Mouse (Mus musculus) CH12.LX (cell line): ENCODE data around the gene Hyal5. TPM values are rescaled to one million over a fixed set of nuclear protein-coding genes. Genes with fewer than 3 reads are reported as not detected.

ENCODE experiments used
- DNase-seq: peaks from one replicate; pipeline ENCODE4 v3.0.0-alpha.2; 2013; ENCODE audit errors: extremely low read depth
- H3K27ac ChIP-seq: 2 replicates; pipeline ENCODE4 v1.5.1; 2012; ENCODE audit warnings: low read depth, mild to moderate bottlenecking, control low read depth, moderate library complexity; ENCODE audit not compliant: insufficient read depth
- H3K27me3 ChIP-seq: replicated peaks from 2 replicates; pipeline ENCODE3; 2012; ENCODE audit warnings: inconsistent platforms
- H3K36me3 ChIP-seq, 2 experiments: replicated peaks in 1 of 2; 2 replicates each; pipeline versions ENCODE3 to v1.6.1; 2012; ENCODE audit warnings: inconsistent platforms in 1 of 2, low read length in 1 of 2, mild to moderate bottlenecking in 1 of 2, mixed read lengths in 1 of 2, moderate library complexity in 1 of 2; ENCODE audit not compliant: control insufficient read depth in 1 of 2, insufficient read depth in 1 of 2
- H3K4me1 ChIP-seq, 2 experiments: 2 replicates each; pipeline ENCODE4 v1.6.1; 2012; ENCODE audit warnings: inconsistent platforms in 1 of 2, moderate library complexity in 1 of 2; ENCODE audit not compliant: insufficient read depth in 2 of 2, control insufficient read depth in 1 of 2
- H3K4me2 ChIP-seq: 2 replicates; pipeline ENCODE4 v1.6.1; 2012; ENCODE audit warnings: low read depth, mild to moderate bottlenecking, control low read depth; ENCODE audit not compliant: poor library complexity, insufficient read depth, severe bottlenecking
- H3K4me3 ChIP-seq, 3 experiments: fragments of 150-350 bp in 1 of 3; sonication (generic) in 1 of 3; replicated peaks in 1 of 3; 2 replicates each; pipeline versions ENCODE3 to v1.5.1; 2011 to 2012; ENCODE audit warnings: low read depth in 2 of 3, low read length in 2 of 3, mild to moderate bottlenecking in 2 of 3, moderate library complexity in 2 of 3, control low read depth in 1 of 3, improper control_type of control experiment in 1 of 3, inconsistent platforms in 1 of 3, mixed read lengths in 1 of 3; ENCODE audit not compliant: poor library complexity in 1 of 3
- H3K79me2 ChIP-seq: replicated peaks from 2 replicates; pipeline ENCODE4 v1.6.1; 2012; ENCODE audit warnings: mild to moderate bottlenecking, moderate library complexity; ENCODE audit not compliant: control insufficient read depth, poor library complexity, insufficient read depth, severe bottlenecking; ENCODE audit errors: extremely low read depth
- H3K9ac ChIP-seq: 2 replicates; pipeline ENCODE4 v1.6.1; 2012; ENCODE audit warnings: low read depth, mild to moderate bottlenecking, control low read depth, moderate library complexity; ENCODE audit not compliant: insufficient read depth
- H3K9me3 ChIP-seq: replicated peaks from 2 replicates; pipeline ENCODE3; 2012; ENCODE audit warnings: low read length, inconsistent platforms, mixed read lengths
- CHD1 ChIP-seq: IDR thresholded peaks from 2 replicates; pipeline ENCODE4 v1.6.1; 2012; ENCODE audit warnings: low read depth, low read length, improper control_type of control experiment, inconsistent platforms
- CHD2 ChIP-seq: IDR thresholded peaks from 2 replicates; pipeline ENCODE4 v1.6.1; 2011; ENCODE audit warnings: low read length, improper control_type of control experiment
- CTCF ChIP-seq, 2 experiments: IDR thresholded peaks in 1 of 2; conservative IDR thresholded peaks in 1 of 2; 2 replicates each; pipeline ENCODE4 v1.5.1; 2011 to 2012; ENCODE audit warnings: low read depth in 2 of 2, low read length in 2 of 2, improper control_type of control experiment in 1 of 2, inconsistent platforms in 1 of 2, mild to moderate bottlenecking in 1 of 2, moderate library complexity in 1 of 2
- E2F4 ChIP-seq: IDR thresholded peaks from 2 replicates; pipeline ENCODE4 v1.6.1; 2011; ENCODE audit warnings: low read depth, low read length, improper control_type of control experiment; ENCODE audit not compliant: insufficient replicate concordance
- ELF1 ChIP-seq: IDR thresholded peaks from 2 replicates; pipeline ENCODE4 v1.6.1; 2014; ENCODE audit warnings: low read depth, mild to moderate bottlenecking, inconsistent platforms, low read length, improper control_type of control experiment
- EP300 ChIP-seq: IDR thresholded peaks from 2 replicates; pipeline ENCODE4 v1.6.1; 2011; ENCODE audit warnings: low read length, improper control_type of control experiment
- ETS1 ChIP-seq: conservative IDR thresholded peaks from 2 replicates; pipeline ENCODE4 v1.6.1; 2012; ENCODE audit warnings: low read depth, mild to moderate bottlenecking, inconsistent platforms, low read length, improper control_type of control experiment, moderate library complexity
- GABPA ChIP-seq: IDR thresholded peaks from 2 replicates; pipeline ENCODE4 v1.6.1; 2012; ENCODE audit warnings: low read depth, low read length, improper control_type of control experiment, inconsistent platforms; ENCODE audit not compliant: insufficient replicate concordance
- IRF4 ChIP-seq: IDR thresholded peaks from 2 replicates; pipeline ENCODE4 v1.6.1; 2014; ENCODE audit warnings: low read depth, mild to moderate bottlenecking, inconsistent platforms, low read length, improper control_type of control experiment
- JUN ChIP-seq: IDR thresholded peaks from 2 replicates; pipeline ENCODE4 v1.6.1; 2011; ENCODE audit warnings: low read depth, mild to moderate bottlenecking, low read length, improper control_type of control experiment, moderate library complexity; ENCODE audit not compliant: insufficient read depth
- JUND ChIP-seq: conservative IDR thresholded peaks from 2 replicates; pipeline ENCODE4 v1.6.1; 2011; ENCODE audit warnings: low read depth, low read length, improper control_type of control experiment
- MAFK ChIP-seq: IDR thresholded peaks from 2 replicates; pipeline ENCODE4 v1.6.1; 2011; ENCODE audit warnings: low read length, improper control_type of control experiment; ENCODE audit not compliant: insufficient replicate concordance
- MAX ChIP-seq: IDR thresholded peaks from 2 replicates; pipeline ENCODE4 v1.6.1; 2011; ENCODE audit warnings: low read length, improper control_type of control experiment
- MAZ ChIP-seq: IDR thresholded peaks from 2 replicates; pipeline ENCODE4 v1.6.1; 2012; ENCODE audit warnings: low read depth, mild to moderate bottlenecking, inconsistent platforms, low read length, improper control_type of control experiment, moderate library complexity
- MEF2A ChIP-seq: IDR thresholded peaks from 2 replicates; pipeline ENCODE4 v1.6.1; 2014; ENCODE audit warnings: low read depth, mild to moderate bottlenecking, inconsistent platforms, low read length, improper control_type of control experiment, borderline replicate concordance
- MYC ChIP-seq: IDR thresholded peaks from 2 replicates; pipeline ENCODE4 v1.6.1; 2011; ENCODE audit warnings: low read depth, mild to moderate bottlenecking, improper control_type of control experiment, low read length
- NELFE ChIP-seq: IDR thresholded peaks from 2 replicates; pipeline ENCODE4 v1.6.1; 2011; ENCODE audit warnings: low read depth, low read length, improper control_type of control experiment
- NRF1 ChIP-seq: IDR thresholded peaks from 2 replicates; pipeline ENCODE4 v1.6.1; 2014; ENCODE audit warnings: low read depth, mild to moderate bottlenecking, inconsistent platforms, low read length, improper control_type of control experiment, moderate library complexity
- PAX5 ChIP-seq: IDR thresholded peaks from 2 replicates; pipeline ENCODE4 v1.6.1; 2012; ENCODE audit warnings: low read length, inconsistent platforms, mixed read lengths
- POLR2A ChIP-seq: IDR thresholded peaks from 2 replicates; pipeline ENCODE4 v1.6.1; 2011; ENCODE audit warnings: low read depth, mild to moderate bottlenecking, improper control_type of control experiment, low read length
- RAD21 ChIP-seq: IDR thresholded peaks from 2 replicates; pipeline ENCODE4 v1.6.1; 2011; ENCODE audit warnings: low read depth, mild to moderate bottlenecking, low read length, improper control_type of control experiment, moderate library complexity
- SIN3A ChIP-seq: IDR thresholded peaks from 2 replicates; pipeline ENCODE4 v1.6.1; 2012; ENCODE audit warnings: low read length, improper control_type of control experiment, inconsistent platforms
- SMC3 ChIP-seq: IDR thresholded peaks from 2 replicates; pipeline ENCODE4 v1.6.1; 2011; ENCODE audit warnings: low read depth, low read length, improper control_type of control experiment
- TBP ChIP-seq: conservative IDR thresholded peaks from 2 replicates; pipeline ENCODE4 v1.6.1; 2011; ENCODE audit warnings: low read depth, low read length, improper control_type of control experiment
- UBTF ChIP-seq: IDR thresholded peaks from 2 replicates; pipeline ENCODE4 v1.6.1; 2012; ENCODE audit warnings: low read depth, mild to moderate bottlenecking, inconsistent platforms, low read length, improper control_type of control experiment, moderate library complexity
- USF1 ChIP-seq: IDR thresholded peaks from 2 replicates; pipeline ENCODE4 v1.6.1; 2014; ENCODE audit warnings: low read depth, mild to moderate bottlenecking, inconsistent platforms, low read length, improper control_type of control experiment
- USF2 ChIP-seq: conservative IDR thresholded peaks from 2 replicates; pipeline ENCODE4 v1.6.1; 2011; ENCODE audit warnings: low read depth, low read length, improper control_type of control experiment
- ZC3H11A ChIP-seq: IDR thresholded peaks from 2 replicates; pipeline ENCODE4 v1.6.1; 2012; ENCODE audit warnings: low read depth, mild to moderate bottlenecking, inconsistent platforms, low read length, improper control_type of control experiment
- ZKSCAN1 ChIP-seq: IDR thresholded peaks from 2 replicates; pipeline ENCODE4 v1.6.1; 2012; ENCODE audit warnings: low read depth, inconsistent platforms, low read length, improper control_type of control experiment, borderline replicate concordance
- ZMIZ1 ChIP-seq: IDR thresholded peaks from 2 replicates; pipeline ENCODE4 v1.6.1; 2012; ENCODE audit warnings: low read depth, mild to moderate bottlenecking, inconsistent platforms, low read length, improper control_type of control experiment
- ZNF384 ChIP-seq: IDR thresholded peaks from 2 replicates; pipeline ENCODE4 v1.6.1; 2012; ENCODE audit warnings: low read depth, low read length, improper control_type of control experiment, inconsistent platforms
- dilution Hi-C: fragments of 300-500 bp; cut with MboI; formaldehyde crosslinking; loops from 2 replicates; pipeline ENCODE4 v1.14.3; 2020; ENCODE audit warnings: low sequenced_read_pairs; ENCODE audit not compliant: extremely low pct_unique_long_range_greater_than_20kb, extremely low pct_ligation_motif_present
- in situ Hi-C: fragments of 300-500 bp; cut with MboI; formaldehyde crosslinking; loops from 3 replicates; pipeline ENCODE4 v1.14.3; 2019; ENCODE audit warnings: low sequenced_read_pairs, low pct_ligation_motif_present, low pct_unique_long_range_greater_than_20kb, mixed read lengths
- polyA plus RNA-seq: library from polyadenylated mRNA; unstranded; fragments of >175 nt; gene quantifications from 2 replicates; pipeline ENCODE4 v1.2.1, GENCODE M21; 2012; ENCODE audit warnings: low read depth; ENCODE audit not compliant: insufficient read length
- total RNA-seq, 2 experiments: library from RNA; depleted of rRNA; stranded (reverse); fragments of 300-350 nt in 1 of 2; fragments of >200 nt in 1 of 2; gene quantifications; 2 replicates each; pipeline ENCODE4 v1.2.3; 2012 to 2014

Hyal5 gene
- total and polyA plus RNA-seq, 3 experiments = not detected

DNA sequence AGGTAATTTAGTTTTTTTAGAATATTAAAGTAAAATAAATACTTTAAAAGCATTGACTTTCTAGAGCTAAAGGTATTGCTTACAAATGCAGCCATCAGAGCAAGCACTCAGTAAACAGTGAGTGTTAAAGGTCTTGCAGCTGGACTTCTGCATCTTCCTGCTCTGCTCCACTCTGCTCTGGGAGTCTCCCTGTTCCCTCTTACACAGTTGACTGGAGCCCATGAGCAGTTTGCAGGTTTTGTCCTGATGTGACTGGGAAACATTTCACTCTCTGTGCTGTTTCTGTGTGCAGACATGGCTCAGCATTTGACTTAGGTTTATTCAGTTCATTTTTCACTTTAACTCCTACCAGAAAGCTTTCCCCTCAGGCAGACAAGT is 52.9 kb downstream of the Hyal5 start:
- peaks cover 0 to 3% of the 10 kb centered on the region in 2 experiments; a peak in 1 of 4 replicates for H3K4me1 ChIP-seq
- no peak overlapping the region for H3K27ac ChIP-seq
- H3K27me3 ChIP-seq = no peaks in the 10 kb centered on the region
- H3K79me2 ChIP-seq = no peaks in the 10 kb centered on the region
- in situ Hi-C loops = no loop called here
- no peaks in the 10 kb centered on the region for H3K9me3 ChIP-seq
- TF ChIP-seq USF2 (no peak), POLR2A (no peak), SIN3A (no peak), CHD1 (no peak), JUND (no peak), MAZ (no peak), E2F4 (no peak), JUN (no peak), MEF2A (no peak), EP300 (no peak), ZMIZ1 (no peak), CHD2 (no peak), SMC3 (no peak), ETS1 (no peak), ZNF384 (no peak), NELFE (no peak), MYC (no peak), PAX5 (no peak), NRF1 (no peak), MAX (no peak)
- H3K4me2 ChIP-seq = no peak overlapping the region
- no peak overlapping the region for H3K9ac ChIP-seq
- no peak overlapping the region for H3K4me3 ChIP-seq
- H3K36me3 ChIP-seq = no peaks in the 10 kb centered on the region
- DNase-seq = no peak
- dilution Hi-C loops = no loop called here

DNA sequence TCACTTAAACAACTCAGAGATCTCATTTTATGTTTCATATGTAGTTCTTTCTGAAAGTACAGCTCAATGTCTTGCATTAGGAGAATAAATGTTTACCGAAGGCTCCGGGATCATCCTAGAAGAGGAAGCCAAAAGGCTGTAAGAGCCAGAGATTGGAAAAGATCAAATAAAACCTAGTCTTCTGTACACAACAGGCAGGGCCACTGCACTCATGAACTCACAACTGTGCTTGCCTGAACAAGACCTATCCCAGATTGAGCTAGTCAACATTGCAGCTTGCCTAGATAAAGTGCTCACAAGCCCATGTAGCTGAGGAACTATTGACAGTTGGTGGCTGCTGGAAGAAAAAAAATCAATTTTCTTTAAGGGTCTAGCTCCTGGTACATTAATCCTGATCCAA is 55.8 kb downstream of the Hyal5 start:
- Histone ChIP-seq H3K9ac (no peak overlapping the region), H3K9me3 (no peaks in the 10 kb centered on the region), H3K4me2 (no peak overlapping the region), H3K27me3 (no peaks in the 10 kb centered on the region), H3K4me1 (no peaks in the 10 kb centered on the region), H3K36me3 (no peaks in the 10 kb centered on the region), H3K79me2 (no peaks in the 10 kb centered on the region), H3K27ac (no peak overlapping the region), H3K4me3 (no peak overlapping the region)
- no peak for TF ChIP-seq CTCF (conservative IDR thresholded peaks at IDR 0.05 in 1 of 2, IDR thresholded peaks at IDR 0.05 in 1 of 2; ENCODE audit: low read depth in 2 of 2, low read length in 2 of 2)
- no peak for TF ChIP-seq ELF1
- TF ChIP-seq ZKSCAN1 = no peak
- TF ChIP-seq RAD21 = no peak
- no peak for TF ChIP-seq UBTF
- TF ChIP-seq EP300 = no peak
- TF ChIP-seq NRF1 = no peak
- no peak for TF ChIP-seq MYC
- TF ChIP-seq MAFK = no peak
- TF ChIP-seq MEF2A = no peak
- no peak for TF ChIP-seq ZNF384
- TF ChIP-seq GABPA = no peak
- TF ChIP-seq ZC3H11A = no peak
- no peak for TF ChIP-seq USF2
- TF ChIP-seq CHD2 = no peak
- no peak for TF ChIP-seq IRF4
- TF ChIP-seq USF1 = no peak
- no peak for TF ChIP-seq TBP
- dilution Hi-C loops (no loop called here), in situ Hi-C loops (no loop called here)
- no peak for DNase-seq
